Mouse (Mus musculus) layer of hippocampus, postnatal 10 days (tissue): ENCODE data around the gene Mybbp1a. TPM values are rescaled to one million over a fixed set of nuclear protein-coding genes. Genes with fewer than 3 reads are reported as not detected.

Experiments
- DNase-seq, 2 experiments: peaks; one replicate each; pipeline ENCODE4 v3.0.0; 2021; ENCODE audit warnings: low spot score in 2 of 2
- total RNA-seq, 2 experiments: library from RNA; stranded (reverse); gene quantifications; 2 replicates each; pipeline ENCODE4 v1.2.3; 2021

Mybbp1a gene
- total RNA-seq, 2 experiments from 2014 or later: 50.2 to 55.0 TPM

GRCm38 (mm10) chr11:72476074-72476625, 35.0 kb downstream of the Mybbp1a start:
- DNase-seq: no peak

- no peak for DNase-seq
Measured at GRCm38 (mm10) chr11:72477182-72477581, 36.0 kb downstream of the Mybbp1a start.

- DNase-seq: no peak
Measured at GRCm38 (mm10) chr11:72477653-72478052, 36.5 kb downstream of the Mybbp1a start.

- no peak for DNase-seq
Measured at GRCm38 (mm10) chr11:72478228-72478627, 37.1 kb downstream of the Mybbp1a start.

GRCm38 (mm10) chr11:72479499-72479898, 38.3 kb downstream of the Mybbp1a start:
- no peak for DNase-seq

GRCm38 (mm10) chr11:72481313-72481712, 40.2 kb downstream of the Mybbp1a start:
- no peak for DNase-seq

- DNase-seq: no peak
Measured at GRCm38 (mm10) chr11:72481952-72482351, 40.8 kb downstream of the Mybbp1a start.

GRCm38 (mm10) chr11:72484549-72484948, 43.4 kb downstream of the Mybbp1a start:
- DNase-seq: no peak

- DNase-seq: peak; percentile 43 to 46
Measured at GRCm38 (mm10) chr11:72485157-72485556, 44.0 kb downstream of the Mybbp1a start.

GRCm38 (mm10) chr11:72485960-72486359, 44.8 kb downstream of the Mybbp1a start:
- DNase-seq: no peak

GRCm38 (mm10) chr11:72487171-72487570, 46.0 kb downstream of the Mybbp1a start:
- no peak for DNase-seq

GRCm38 (mm10) chr11:72487739-72488138, 46.6 kb downstream of the Mybbp1a start:
- DNase-seq: no peak

GRCm38 (mm10) chr11:72488753-72489271, 47.7 kb downstream of the Mybbp1a start:
- peak; percentile 72 to 79 for DNase-seq

- no peak for DNase-seq
Measured at GRCm38 (mm10) chr11:72489397-72489796, 48.2 kb downstream of the Mybbp1a start.

GRCm38 (mm10) chr11:72489881-72490301, 48.7 kb downstream of the Mybbp1a start, which contains the start of gene Spns2:
TSS of gene Spns2 (minus strand) at chr11:72489904.
- peak; percentile 92 to 95 for DNase-seq

GRCm38 (mm10) chr11:72491130-72491960, 50.2 kb downstream of the Mybbp1a start:
- no peak for DNase-seq

- DNase-seq: peak in 1 of 2 experiments; percentile 27
Measured at GRCm38 (mm10) chr11:72494046-72494988, 53.2 kb downstream of the Mybbp1a start.

GRCm38 (mm10) chr11:72496066-72496465, 54.9 kb downstream of the Mybbp1a start:
- no peak for DNase-seq

GRCm38 (mm10) chr11:72496775-72497174, 55.6 kb downstream of the Mybbp1a start:
- DNase-seq: no peak

- no peak for DNase-seq
Measured at GRCm38 (mm10) chr11:72497367-72497766, 56.2 kb downstream of the Mybbp1a start.

GRCm38 (mm10) chr11:72500139-72500538, 59.0 kb downstream of the Mybbp1a start:
- no peak for DNase-seq
